Mouse (Mus musculus) cortical plate, adult 2 months (tissue): ENCODE results near the gene Mterf1b.

ENCODE experiments used
- CTCF ChIP-seq: fragments of 200-500 bp; IDR thresholded peaks from 2 replicates; pipeline ENCODE4 v1.5.1; 2011; ENCODE audit warnings: mild to moderate bottlenecking, control low read depth, low read length; ENCODE audit not compliant: insufficient read depth; ENCODE audit errors: extremely low read depth
- POLR2A ChIP-seq: fragments of 200-500 bp; IDR thresholded peaks from 2 replicates; pipeline ENCODE4 v1.6.1; 2011; ENCODE audit warnings: mild to moderate bottlenecking, low read length, control low read depth; ENCODE audit not compliant: insufficient read depth; ENCODE audit errors: extremely low read depth

GRCm38 (mm10) chr5:4195086-4195485 is 2.9 kb downstream of the Mterf1b start:
- TF ChIP-seq CTCF = no peak
- TF ChIP-seq POLR2A = no peak
